Mouse (Mus musculus): ENCODE data around the gene 1700008O03Rik.

1700008O03Rik gene

DNA sequence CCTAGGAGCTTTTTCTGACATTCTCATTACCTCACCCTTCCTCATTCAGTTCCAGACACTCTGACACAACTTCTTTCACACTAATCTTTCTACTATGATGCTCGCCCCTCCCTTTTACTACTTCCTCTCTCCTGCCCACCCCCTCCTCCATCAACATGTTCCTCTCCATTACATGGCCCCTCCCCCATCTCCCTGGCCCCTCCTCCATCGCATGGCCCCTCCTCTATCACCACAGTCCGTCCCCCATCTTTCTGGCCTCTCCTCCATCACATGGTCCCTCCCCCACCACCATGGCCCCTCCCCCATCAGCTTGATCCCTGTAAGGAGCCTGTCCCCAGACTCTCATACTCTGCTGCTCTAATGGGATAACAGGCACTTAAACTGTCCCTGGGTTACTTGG, 36.6 kb downstream of the 1700008O03Rik start:
- DNase-seq (ENCODE audit: low read depth, low spot score): no peak

DNA sequence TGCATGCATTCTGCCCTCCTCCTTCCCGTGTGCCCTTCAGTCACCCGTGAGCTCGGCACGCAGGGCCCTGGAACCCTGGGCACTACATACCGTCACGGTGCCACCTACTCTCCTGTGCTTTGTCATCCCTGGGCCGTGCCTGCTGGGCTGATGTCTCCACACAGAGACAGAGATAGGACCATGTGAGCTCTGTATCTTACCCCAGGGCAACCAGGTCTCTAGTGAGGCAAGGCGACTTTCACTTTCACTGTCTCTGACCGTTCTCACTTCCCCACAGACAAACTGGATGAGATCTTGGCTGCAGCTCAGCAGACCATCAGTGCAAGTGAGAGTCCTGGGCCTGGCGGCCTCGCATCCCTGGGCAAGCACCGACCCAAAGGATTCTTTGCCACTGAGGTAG, 41.0 kb downstream of the 1700008O03Rik start:
- no peak for DNase-seq (ENCODE audit: low read depth, low spot score)

DNA sequence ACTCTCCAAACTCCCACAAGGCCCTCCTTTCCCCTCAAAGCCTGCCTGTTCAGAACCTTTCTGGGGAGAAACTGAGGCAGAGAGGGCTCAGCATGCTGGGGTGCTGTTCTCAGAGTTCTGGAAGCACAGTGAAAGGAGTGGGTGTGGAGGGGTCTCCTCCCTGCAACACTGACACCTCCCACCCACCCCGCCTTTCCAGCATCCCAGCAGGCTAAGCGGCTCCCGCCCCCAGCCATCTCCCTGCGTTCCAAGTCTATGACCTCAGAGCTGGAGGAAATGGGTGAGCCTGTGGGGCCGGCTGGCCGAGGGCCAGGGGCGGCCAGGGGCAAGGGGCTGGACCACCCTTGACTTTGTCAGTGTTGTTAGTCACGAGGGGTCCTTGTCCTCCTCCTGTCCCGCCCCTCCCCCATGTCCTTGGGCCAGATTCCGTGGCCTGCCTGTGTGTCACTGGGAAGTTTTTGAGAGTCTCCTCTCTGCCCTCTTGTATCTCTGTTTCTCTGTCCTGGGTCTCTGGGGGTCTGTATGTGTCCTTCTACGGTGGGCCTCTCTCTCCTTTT, 42.1 kb downstream of the 1700008O03Rik start:
- no peak for DNase-seq (ENCODE audit: low read depth, low spot score)

DNA sequence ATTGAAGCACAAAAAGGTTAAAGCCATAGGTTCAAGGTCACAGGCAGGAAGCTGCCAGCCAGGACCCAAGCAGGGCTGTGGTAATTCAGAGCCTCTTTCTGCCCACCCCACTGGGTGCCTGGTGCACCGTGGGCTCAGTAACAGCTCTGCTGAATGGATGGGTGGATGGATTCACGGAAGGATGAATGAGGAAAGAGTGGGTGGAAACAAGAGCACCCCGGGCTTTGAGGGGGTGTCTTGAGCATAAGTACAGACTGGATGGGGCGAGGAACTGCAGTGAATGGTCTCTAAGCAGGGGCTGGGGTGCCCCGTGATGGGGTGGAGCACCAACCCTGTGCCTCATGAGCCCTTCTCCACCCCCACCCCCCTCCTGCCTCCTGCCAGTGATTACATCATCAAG, 43.9 kb downstream of the 1700008O03Rik start:
- no peak for DNase-seq (ENCODE audit: low read depth, low spot score)

DNA sequence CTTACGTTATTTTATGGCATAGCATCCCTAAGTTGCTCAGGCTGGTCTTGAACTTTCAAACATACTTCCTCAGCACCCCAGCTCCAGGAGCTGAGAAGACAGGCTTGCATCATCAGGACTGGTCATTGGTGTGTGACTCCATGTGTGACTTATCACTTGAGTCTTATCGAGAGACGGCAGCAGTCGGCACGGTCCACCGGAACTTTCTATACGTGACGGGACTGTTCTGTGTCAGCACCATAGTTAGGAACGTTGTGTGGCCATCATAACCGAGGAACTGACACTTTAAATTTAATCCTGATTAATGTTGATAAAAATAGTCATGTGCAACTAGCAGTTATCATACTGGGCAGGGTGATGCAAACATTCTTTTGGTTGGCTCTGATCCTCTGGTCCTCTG, 44.5 kb downstream of the 1700008O03Rik start:
- no peak for DNase-seq (ENCODE audit: low read depth, low spot score)

DNA sequence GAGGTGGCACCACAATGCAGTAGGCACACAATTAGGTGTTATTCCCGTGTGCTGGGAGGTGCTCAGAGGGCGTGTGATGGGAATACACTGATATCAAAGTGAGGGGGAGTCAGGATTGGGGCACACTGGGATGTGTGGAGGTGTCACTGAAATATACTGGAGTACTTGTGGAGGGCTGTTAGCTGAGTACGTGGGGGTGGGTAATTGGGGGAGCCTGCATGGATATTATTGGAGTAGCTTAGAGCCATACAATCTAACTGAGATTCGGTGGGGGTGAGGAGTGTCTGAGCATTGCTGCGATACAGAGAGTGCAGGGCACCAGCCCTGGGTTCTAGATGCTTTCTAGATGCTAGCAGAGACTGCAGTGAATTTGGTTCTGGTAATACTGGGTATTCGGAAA, 45.4 kb downstream of the 1700008O03Rik start:
- DNase-seq (ENCODE audit: low read depth, low spot score): no peak

DNA sequence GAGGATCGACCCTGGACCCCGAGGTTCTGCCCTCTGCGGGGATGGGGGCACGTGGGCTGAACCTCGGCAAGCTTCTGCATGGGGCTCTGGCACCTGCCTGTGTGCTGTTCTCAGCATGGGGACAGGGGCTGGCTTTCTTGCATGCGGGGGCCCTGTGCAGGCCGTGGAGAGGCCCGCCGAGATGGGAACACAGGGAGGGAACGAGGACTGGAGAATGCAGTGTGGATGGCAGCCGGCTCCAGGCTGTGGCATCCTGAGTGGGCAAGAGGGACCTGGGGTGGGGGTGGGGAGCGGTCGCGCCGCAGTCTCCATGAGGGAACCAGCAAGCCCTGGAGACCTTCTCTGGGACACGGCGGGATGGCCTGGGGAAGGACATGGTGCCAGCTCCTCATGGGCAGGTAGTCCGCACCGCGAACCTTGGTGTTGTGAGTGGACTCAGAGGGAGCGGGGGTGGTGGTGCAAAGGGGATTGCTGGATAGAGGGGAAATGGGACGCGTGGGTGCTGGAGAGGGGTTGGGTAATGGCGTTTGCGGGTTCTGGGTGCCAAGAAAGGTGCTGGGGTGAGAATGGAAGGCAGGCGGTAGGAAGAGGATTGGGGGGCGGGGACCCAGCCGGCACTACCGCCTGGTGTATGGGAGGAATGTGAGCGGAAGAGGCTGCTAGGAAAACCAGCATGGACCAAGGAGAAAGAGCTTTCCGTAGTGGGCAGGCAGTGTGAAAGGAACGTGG, 48.3 kb downstream of the 1700008O03Rik start:
- no peak for DNase-seq (ENCODE audit: low read depth, low spot score)

DNA sequence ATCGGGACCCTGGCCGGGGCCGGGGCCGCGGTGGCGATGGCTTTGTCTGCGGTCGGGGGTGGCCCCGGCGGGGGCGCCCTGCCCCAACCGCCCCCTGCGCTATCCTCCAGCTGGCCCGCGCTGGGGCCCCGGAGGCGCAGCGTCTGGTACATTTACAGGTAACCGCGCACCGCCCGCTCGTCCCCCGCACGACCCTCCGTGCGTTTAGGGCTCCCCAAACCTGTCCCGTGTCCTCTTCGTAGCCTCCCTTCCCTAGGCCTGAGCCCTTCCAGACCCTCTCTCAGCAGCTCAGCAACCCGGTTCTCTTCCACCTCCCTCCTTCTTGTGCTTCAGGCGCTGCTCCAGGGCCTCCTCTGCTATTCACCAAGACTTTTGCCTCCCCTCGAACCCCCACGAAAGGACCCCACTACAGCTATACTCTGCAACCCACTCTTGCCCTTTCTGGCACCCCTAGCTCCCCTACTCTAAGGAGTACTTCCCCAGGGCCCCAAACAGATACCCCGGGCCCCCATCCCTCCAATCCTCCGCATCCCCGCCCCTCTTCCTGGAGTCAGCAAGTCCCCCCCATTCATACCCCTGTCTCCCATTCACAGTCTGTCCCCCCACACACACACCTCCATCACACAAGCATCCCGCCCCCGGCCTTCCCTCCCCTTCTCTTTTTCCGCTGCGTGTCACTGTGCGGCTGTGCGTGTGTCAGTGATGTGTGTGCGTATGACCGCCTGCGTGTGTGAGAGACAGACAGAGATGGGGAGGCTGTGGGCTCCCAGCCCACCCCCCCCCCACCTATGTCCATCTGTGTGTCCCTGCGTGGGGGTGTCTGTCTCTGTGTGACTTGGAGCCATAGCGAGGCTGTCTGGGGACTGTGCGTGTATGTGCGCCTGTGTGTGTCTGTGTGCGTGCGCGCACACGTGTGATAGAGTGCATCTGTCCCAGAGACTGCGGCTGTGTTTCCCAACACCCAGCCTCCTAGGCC, 49.3 kb downstream of the 1700008O03Rik start:
- DNase-seq (ENCODE audit: low read depth, low spot score): no peak

DNA sequence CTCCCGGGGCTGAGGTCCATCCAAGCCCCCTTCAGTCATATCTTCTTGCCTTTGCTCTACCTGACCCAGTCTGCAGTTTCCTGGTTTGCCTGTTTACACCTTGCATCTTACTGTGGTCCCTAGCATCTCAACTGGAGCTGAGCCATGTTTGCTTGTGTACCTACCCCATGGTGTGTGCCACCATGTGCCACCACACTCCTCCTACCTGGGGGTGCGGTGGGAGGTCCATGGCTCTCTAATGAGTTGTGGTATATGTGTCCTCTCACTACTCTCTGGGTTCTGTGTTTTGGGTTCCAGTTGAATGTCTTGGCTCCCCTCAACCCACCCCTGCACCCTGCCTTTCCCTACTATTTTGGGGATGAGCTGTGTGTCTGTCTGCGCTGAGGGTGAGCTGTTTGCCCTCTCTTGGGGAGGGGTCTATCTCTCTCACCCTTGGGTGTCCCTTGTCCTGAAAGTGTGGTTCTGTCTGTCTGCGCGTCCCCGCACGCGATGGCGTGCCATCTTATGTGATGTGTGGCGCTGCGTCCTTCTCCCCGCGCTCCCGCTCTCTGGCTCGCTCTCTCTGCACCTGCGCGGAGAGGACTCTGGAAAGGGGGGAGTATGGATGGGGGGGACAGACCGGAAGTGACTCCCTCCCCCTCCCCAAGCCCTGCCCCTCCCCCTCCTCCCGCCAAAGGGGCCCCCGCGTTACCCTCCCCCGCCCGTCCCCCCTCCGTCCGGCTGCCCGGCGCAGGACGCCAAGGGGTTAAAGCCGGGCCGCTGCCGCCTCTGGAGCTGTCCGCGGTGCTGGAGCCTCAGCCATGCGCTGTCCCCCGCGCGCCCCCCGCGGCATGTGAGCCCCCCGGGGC, 50.4 kb downstream of the 1700008O03Rik start:
- DNase-seq (ENCODE audit: low read depth, low spot score): no peak

DNA sequence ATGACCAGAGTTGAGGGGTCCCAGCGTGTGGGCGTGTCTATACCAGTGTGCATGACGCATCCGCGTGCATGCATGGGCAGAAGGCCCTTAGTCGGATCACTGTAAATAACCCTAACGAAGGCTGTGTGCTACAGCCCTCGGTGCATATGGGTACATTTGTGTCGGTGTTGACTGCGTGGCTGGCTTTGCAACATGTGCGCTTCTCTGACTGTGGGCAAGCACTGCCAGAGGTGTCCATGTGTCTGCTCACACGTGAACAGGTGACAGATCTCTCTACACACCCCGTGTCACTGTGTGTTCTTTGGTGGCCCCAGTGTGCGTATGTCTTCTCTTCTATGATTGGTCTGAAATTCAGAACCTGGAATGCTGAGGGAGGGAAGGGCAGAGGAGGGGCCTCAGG, 51.5 kb downstream of the 1700008O03Rik start:
- no peak for DNase-seq (ENCODE audit: low read depth, low spot score)

DNA sequence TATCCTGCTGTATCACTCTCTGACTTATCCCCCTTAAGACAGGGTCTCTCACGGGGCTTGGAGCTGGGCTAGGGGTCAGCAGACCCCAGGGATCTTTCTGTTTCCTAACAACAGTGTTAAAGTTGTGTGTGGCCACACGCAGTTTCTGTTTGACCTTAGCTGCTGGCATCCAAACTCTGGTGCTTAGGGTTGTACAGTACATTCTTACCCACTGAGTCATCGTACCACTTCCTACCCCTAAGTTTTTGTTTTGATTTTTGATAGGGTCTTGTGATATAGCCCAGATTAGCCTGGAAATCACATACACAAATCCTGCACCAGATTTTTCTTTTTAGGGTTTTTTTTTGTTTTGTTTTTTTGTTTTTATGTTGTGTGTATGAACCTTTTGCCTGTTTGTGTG, 53.3 kb downstream of the 1700008O03Rik start:
- no peak for DNase-seq (ENCODE audit: low read depth, low spot score)

DNA sequence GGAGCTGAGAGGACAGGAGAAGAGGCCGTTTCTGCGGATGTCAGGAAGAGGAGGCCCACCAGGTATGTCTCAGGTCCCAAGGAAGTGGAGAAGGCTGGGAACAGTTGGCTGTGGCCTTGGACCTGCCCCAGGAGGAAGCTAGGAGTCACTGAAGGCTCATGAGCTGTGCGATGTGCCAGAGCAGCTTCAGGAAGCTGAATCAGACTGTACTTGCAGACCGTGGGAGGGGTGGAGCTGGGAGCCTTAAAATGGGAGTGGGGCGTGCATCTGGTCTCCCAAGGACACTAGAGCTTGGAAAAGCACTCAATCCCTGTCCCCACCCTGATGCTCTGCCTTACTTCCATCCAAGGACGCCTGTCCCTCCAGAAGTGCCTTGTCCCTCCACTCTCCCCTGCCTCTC, 59.0 kb downstream of the 1700008O03Rik start:
- no peak for DNase-seq (ENCODE audit: low read depth, low spot score)

DNA sequence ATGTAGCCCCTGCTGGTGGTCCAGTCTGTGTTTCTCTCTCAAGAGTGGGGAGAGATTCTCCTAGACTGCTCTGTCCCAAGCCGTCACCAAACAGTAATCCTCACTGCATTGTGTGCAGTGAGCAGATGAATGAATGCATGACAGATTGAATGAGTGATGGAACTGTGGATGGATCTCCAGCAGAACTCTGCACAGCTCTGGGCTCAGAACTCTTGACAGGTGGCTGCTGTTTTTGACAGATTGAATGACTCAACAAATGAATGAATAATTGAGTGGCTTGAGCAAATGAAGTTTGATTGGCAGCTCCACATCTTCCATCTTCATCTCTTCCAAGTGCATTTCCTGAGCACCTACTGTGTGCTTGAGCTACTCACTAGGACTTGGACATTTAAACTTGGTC, 63.3 kb downstream of the 1700008O03Rik start:
- DNase-seq (ENCODE audit: low read depth, low spot score): no peak

DNA sequence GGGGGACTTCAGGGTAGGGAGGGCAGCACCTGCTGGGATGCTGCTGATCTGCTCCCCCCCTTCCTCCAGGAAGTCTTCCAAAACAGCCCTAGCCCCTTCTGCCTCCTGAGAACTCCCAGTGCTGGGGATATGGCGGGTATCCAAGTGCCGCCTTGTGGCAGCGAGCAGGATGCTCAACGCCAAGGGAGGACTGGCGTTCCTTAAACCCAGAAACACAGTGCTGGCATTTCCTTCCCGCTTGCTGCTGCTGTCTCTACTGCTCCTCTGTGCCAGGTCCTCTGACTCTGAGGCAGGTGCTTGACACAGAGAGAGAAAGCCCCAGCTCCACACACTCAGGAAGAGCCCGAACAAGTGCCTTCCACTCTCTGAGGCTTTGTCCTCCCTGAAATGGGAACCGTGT, 64.7 kb downstream of the 1700008O03Rik start:
- DNase-seq (ENCODE audit: low read depth, low spot score): no peak

DNA sequence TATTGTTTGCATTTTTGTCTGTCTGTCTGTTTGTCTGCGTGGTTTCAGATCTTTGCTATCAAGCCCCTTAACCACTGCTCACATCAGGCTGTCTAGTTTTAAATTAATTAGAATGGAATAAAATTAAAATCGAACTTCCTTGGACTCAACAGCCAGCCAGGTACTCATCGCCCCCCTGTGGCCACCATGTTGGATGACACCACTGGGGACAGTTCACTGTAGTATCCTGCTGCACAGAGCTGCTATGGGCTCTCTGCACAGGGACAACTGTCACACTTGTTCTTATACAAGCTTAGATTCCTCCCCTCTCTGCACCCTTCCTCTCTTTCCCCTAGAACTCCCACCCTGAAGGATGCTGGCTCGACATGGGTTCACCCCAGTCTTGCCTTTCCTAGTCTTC, 67.7 kb downstream of the 1700008O03Rik start:
- no peak for DNase-seq (ENCODE audit: low read depth, low spot score)

DNA sequence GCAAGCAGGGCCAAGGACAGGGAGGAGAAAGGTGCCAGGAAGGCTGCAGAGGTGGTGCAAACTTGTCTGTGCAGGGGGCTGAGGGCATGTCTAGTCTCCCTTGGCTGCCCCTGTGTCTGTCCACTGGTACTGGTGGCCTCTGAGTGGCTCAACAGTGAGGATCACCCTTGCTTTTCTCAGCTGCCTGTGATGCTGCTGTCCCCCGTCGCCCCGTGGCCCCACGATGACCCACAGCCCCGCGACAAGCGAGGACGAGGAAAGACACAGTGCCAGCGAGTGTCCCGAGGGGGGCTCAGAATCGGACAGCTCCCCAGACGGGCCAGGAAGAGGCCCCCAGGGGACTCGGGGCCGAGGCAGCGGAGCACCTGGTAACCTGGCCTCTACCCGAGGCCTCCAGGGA, 73.1 kb downstream of the 1700008O03Rik start:
- DNase-seq (ENCODE audit: low read depth, low spot score): no peak

DNA sequence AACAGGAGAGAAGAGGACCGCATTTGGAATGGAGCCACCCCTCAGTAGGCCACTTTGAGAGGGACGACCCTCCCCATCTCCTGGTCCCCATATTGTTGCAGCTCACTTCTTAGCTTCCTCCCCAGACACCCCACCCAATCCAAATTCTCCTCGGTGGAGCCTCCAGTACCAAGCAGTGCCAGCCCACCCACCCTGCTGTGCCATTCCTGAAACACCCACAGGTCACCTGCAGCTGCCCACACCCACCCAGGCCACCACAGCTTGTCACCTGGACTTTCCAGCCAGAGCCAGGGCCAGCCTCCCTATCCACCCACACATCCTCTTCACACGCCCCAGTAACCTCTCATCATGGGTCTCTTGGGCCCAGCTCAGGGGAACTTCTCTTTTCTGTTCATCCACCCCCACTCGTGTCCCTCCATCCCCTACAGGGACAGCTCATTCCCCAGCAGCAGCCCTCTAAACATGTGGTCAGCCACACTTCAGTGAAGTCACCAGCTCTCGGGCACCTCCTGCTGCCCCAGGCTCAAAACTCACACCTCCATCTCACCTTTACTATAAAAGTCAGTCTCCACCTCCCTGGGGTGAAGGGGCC, 73.8 kb downstream of the 1700008O03Rik start:
- no peak for DNase-seq (ENCODE audit: low read depth, low spot score)

DNA sequence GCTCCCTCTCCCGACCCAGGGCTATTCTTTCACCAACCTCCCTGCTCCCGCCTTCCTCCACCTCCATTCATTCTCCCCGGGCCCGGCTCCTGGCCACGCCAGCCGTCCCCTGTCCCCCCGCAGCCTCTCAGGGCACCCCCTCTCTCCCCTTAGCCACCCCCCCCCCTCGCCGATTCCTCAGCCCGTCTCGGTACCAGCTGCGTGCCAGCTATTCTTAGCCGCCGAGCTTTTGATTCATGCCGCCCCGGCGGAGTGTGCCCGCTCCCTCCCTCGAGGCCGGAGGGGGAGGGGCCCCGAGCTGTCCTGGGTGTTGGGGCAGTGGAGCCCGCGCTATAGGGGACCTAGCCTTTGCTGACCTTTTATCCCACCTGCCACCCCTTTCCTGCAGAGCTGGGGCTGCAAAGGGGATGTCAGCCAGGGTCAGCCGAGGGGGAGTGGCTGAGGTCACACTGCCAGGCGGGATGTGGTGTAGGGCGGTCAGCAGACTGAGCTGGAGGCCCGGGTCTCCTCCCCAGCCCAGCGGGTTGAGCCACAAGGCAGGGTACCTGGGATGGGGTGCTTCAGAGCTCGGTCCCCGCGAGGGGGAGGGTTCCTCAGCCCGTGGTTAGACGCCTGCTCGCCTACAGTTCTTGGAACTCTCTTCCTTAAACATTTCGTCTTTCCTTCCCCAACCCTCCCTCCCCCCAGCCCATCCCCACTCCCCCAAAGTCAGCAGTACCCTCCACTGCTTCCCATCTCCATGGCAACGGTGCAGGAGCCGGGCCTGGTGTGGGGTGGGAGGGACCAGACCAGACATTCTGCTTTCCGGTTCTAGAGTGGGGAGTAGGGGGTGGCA, 74.5 kb downstream of the 1700008O03Rik start:
- no peak for DNase-seq (ENCODE audit: low read depth, low spot score)

DNA sequence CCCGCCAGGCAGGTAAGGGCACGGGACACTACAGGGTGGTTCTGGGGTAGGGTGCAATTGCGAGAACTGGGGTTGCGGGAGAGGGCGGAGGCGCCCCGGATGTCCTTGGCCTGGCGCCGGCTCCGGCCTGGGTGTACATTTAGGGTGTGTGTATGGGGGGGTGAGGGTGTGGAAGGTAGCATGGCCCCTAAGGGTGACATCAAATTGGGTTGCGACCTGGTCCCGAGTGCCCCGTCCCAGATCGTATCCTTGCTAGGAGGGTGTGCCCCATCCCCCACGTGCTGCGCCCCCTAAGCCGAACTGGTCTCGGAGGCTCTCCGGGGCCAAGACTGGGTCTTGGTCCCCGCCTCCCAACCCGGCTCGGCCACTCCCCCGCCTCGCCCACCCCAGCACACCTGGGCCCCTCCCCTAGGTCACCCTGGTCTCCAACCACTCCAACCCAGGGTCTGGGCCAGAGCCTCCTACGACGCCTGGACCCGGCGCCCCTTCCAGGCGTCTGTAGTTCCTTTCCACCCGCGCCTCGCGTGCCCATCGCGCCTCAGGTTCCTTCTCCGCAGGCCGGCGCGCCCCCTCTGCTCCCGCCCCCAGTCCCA, 75.2 kb downstream of the 1700008O03Rik start:
- DNase-seq (ENCODE audit: low read depth, low spot score): no peak

Measured in brain, embryonic 18.5 days (tissue).